In genomic region chr17:5197083-5197482, GRCm38 (mm10) we compare ENCODE assay signal across 12 mouse cellular contexts.
"Had no signal": no experiment of that assay in that cellular context is flagged by ENCODE, and none has a peak within 500 bp of the region (broad histone marks: within the 10 kb centered on the region; RNA-seq: fewer than 3 reads in every experiment).

No protein-coding gene starts in this region.

- H3K4me3 ChIP-seq: layer of hippocampus, adult 2 months; liver, embryonic 15.5 days; midbrain, embryonic 13.5 days had no signal

- H3K4me2 ChIP-seq: liver, embryonic 15.5 days; midbrain, embryonic 13.5 days had no signal

- H3K36me3 ChIP-seq: liver, embryonic 15.5 days; midbrain, embryonic 13.5 days had no signal

- DNase-seq: kidney, adult 11 months; kidney, postnatal 10 days; kidney, postnatal 4 days; lung, adult 2 months; right cerebral cortex, adult 18-20 months; right cerebral cortex, postnatal 25 days; thymus, adult 2 months; thymus, postnatal 25 days had no signal

- ATAC-seq: hindbrain, postnatal 0 days; midbrain, embryonic 13.5 days had no signal

- H3K27me3 ChIP-seq: liver, embryonic 15.5 days; midbrain, embryonic 13.5 days had no signal

- H3K9me3 ChIP-seq: liver, embryonic 15.5 days; midbrain, embryonic 13.5 days had no signal

- H3K9ac ChIP-seq: liver, embryonic 15.5 days; midbrain, embryonic 13.5 days had no signal

- H3K27ac ChIP-seq: hindbrain, postnatal 0 days; midbrain, embryonic 13.5 days had no signal
